Mouse (Mus musculus) kidney, embryonic 14.5 days (tissue): ENCODE measurements around the gene Sh3bp4. TPM values are rescaled to one million over a fixed set of nuclear protein-coding genes. Genes with fewer than 3 reads are reported as not detected.

Experiments
- ATAC-seq: fragments of 200-750 bp; cut with Nextera tagmentation; 2 replicates; pipeline ENCODE4 v1.8.0; 2017; ENCODE audit warnings: moderate number of reproducible peaks, mild to moderate bottlenecking, moderate TSS enrichment, moderate library complexity; ENCODE audit not compliant: low FRiP score, low TSS enrichment
- H3K27ac ChIP-seq: fragments of 300-500 bp; sonication (generic); 2 replicates; pipeline ENCODE4 v1.5.1; 2014; ENCODE audit warnings: low read depth, mild to moderate bottlenecking, low read length, moderate library complexity, mixed read lengths
- H3K27me3 ChIP-seq: fragments of 300-500 bp; sonication (generic); 2 replicates; pipeline ENCODE4 v1.6.1; 2014; ENCODE audit warnings: mild to moderate bottlenecking, low read length; ENCODE audit not compliant: control insufficient read depth, insufficient read depth
- H3K36me3 ChIP-seq: fragments of 300-500 bp; sonication (generic); 2 replicates; pipeline ENCODE4 v1.6.1; 2014; ENCODE audit warnings: low read length, mixed read lengths; ENCODE audit not compliant: control insufficient read depth, insufficient read depth
- H3K4me1 ChIP-seq: fragments of 300-500 bp; sonication (generic); 2 replicates; pipeline ENCODE4 v1.6.1; 2014; ENCODE audit warnings: low read length, mixed read lengths; ENCODE audit not compliant: control insufficient read depth, insufficient read depth
- H3K4me2 ChIP-seq: fragments of 300-500 bp; sonication (generic); replicated peaks from 2 replicates; pipeline ENCODE4 v1.6.1; 2014; ENCODE audit warnings: low read depth, mild to moderate bottlenecking, low read length
- H3K4me3 ChIP-seq: fragments of 300-500 bp; sonication (generic); 2 replicates; pipeline ENCODE4 v1.5.1; 2014; ENCODE audit warnings: mild to moderate bottlenecking, low read length
- H3K9ac ChIP-seq: fragments of 300-500 bp; sonication (generic); 2 replicates; pipeline ENCODE4 v1.6.1; 2014; ENCODE audit warnings: low read depth, mild to moderate bottlenecking, low read length, moderate library complexity
- H3K9me3 ChIP-seq: fragments of 300-500 bp; sonication (generic); 2 replicates; pipeline ENCODE4 v1.6.1; 2016; ENCODE audit warnings: low read length; ENCODE audit not compliant: control insufficient read depth
- WGBS: fragments of 180-500 bp; shearing (Covaris S2); extraction: QIAGEN DNeasy Blood & Tissue Kit; methylation state at CpG from one replicate; pipeline ENCODE4 v1.1.7; 2014; 5-methylcytosine and 5-hydroxymethylcytosine counted together
- polyA plus RNA-seq: library from polyadenylated mRNA; unstranded; fragments of >200 nt; fragmentation: Nextera tagmentation; extraction: Ambion mirVana; gene quantifications from 2 replicates; pipeline ENCODE4 v1.2.1, GENCODE M21; 2014

The Sh3bp4 gene
- polyA plus RNA-seq, 1 experiment from 2014 or later = 26.1 TPM

DNA sequence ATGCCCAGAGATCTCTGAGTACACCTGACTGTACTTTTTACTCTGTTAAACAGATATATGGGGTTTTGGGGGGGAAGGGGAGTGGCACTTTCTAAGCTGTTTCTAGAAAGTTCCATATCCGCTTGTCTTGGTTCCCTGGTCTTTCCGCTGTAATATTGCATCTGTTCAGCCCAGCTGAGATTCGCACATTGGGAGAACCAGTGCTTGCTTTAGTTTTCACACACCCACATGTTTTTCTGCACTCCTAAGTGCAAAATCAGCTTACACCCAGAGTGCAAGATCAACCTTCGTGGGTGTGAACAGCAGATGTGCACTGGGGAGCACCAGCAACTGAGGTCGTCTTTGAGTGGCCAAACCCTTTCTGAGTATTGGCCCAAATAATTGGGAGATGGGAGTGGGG, 94.1 kb downstream of the Sh3bp4 start:
- WGBS = 68% methylated on average over 5 of the region's 5 CpGs
- Histone ChIP-seq H3K4me1 (peaks cover 9% of the 10 kb centered on the region; the same call in 1 of the 2 replicates), H3K4me2 (no peak overlapping the region), H3K27ac (no peak overlapping the region), H3K27me3 (no peaks in the 10 kb centered on the region), H3K9ac (no peak overlapping the region), H3K36me3 (no peaks in the 10 kb centered on the region), H3K9me3 (no peaks in the 10 kb centered on the region), H3K4me3 (no peak overlapping the region)
- ATAC-seq = no peak

DNA sequence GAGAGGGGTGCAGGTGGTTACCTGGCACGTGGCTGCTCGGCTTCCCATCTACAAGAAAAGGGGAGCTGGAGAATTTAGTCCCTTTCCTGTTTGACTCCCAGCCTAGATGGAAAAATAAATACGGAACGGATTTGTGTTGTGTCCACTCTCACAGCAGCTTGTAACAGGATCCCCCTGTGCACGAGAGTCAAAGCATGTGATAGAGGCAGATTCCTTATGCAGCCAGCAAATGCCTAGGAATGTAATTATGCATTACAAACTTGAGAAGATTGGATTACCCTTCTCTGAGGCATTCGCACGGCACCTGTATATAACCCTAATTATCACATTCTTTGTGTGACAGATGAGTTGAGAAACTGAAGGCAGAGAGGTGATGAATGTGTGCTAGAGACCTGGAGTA, 94.5 kb downstream of the Sh3bp4 start:
- WGBS = 15% methylated on average over 7 of the region's 7 CpGs
- H3K4me2 ChIP-seq = no peak overlapping the region
- no peaks in the 10 kb centered on the region for H3K36me3 ChIP-seq
- H3K27ac ChIP-seq = no peak overlapping the region
- H3K4me3 ChIP-seq = no peak overlapping the region
- no peak overlapping the region for H3K9ac ChIP-seq
- H3K4me1 ChIP-seq = peaks cover 9% of the 10 kb centered on the region; the same call in 1 of the 2 replicates
- ATAC-seq = no peak
- no peaks in the 10 kb centered on the region for H3K27me3 ChIP-seq
- no peaks in the 10 kb centered on the region for H3K9me3 ChIP-seq

DNA sequence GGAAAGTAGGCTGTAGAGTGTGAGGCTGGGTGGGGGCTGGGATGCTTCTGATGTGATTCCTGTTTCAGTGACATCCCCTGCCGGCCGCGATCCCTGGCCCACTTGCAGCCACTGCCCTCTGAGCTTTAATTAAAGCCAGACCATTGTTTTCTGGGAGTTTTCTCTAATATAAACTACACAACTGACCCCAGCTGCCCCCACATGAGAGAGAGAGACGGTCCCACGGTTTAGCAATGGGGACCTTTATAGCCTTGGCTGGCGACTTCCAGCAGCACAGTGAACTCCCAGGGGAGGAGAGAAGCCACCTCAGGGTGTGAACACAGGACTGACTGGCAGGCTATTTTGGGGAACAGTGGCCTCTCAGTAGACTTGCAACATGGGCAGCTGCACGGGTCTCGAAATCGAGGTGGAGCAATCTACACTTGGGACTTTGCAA, 96.6 kb downstream of the Sh3bp4 start:
- Histone ChIP-seq H3K9ac (no peak overlapping the region), H3K27ac (no peak overlapping the region), H3K4me3 (no peak overlapping the region), H3K4me1 (peaks cover 9% of the 10 kb centered on the region; the same call in 1 of the 2 replicates), H3K9me3 (no peaks in the 10 kb centered on the region), H3K4me2 (no peak overlapping the region), H3K27me3 (no peaks in the 10 kb centered on the region), H3K36me3 (no peaks in the 10 kb centered on the region)
- ATAC-seq = no peak
- WGBS = 22% methylated on average over 9 of the region's 9 CpGs

DNA sequence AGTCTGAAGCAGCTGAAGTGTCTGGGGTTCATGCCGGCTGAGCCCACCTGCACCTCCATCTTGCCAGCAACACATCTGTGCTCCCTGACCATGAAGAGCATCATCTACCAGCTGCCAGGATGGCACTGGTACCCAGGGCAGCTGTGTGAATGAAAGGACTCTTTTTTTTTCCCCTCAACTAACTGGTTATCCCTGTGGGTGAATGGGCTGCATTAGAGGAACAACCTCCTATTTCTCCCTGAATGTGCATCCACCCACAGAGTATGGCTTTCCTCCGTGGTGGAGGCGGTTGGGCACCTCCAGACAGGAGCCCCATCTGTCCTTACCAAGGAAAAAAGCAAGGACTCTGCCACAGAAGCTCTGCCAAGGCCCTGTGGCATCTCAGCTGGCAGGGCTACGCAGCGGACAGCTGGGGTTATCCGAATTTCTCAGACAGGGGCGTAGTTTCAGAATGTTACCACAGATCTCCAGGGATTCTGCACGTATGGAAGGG, 101.1 kb downstream of the Sh3bp4 start:
- H3K9ac ChIP-seq = no peak overlapping the region
- 71% methylated on average over 8 of the region's 8 CpGs for WGBS
- no peak overlapping the region for H3K27ac ChIP-seq
- no peak for ATAC-seq
- H3K4me1 ChIP-seq = 0 out of 2 replicates have a peak, but pooled peaks cover 6% of the 10 kb centered on the region
- no peak overlapping the region for H3K4me3 ChIP-seq
- H3K36me3 ChIP-seq = no peaks in the 10 kb centered on the region
- H3K27me3 ChIP-seq = no peaks in the 10 kb centered on the region
- H3K9me3 ChIP-seq = peaks cover under 1% of the 10 kb centered on the region
- no peak overlapping the region for H3K4me2 ChIP-seq

DNA sequence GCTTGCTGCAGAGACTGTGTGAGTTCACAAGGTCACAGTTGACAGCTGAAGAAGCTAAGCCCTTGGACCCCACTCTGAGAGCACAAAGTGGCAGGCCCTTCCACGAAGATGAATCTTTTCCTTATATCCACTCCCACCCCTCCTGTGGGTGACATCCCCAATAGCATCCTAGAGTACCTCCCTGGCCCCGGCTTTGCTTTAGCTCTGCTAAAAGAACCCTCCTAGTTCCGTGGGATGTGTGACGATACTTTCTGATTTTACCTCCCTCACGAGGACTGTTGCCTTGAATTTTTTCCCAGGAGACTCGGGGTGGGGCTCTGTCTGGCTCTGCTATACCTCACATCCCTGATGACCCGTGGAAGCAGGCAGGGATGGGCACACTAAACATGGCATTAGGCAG, 104.4 kb downstream of the Sh3bp4 start:
- Histone ChIP-seq H3K36me3 (no peaks in the 10 kb centered on the region), H3K9me3 (peaks cover 6% of the 10 kb centered on the region), H3K27ac (no peak overlapping the region), H3K4me2 (no peak overlapping the region), H3K4me1 (no peaks in the 10 kb centered on the region), H3K4me3 (no peak overlapping the region), H3K27me3 (no peaks in the 10 kb centered on the region), H3K9ac (no peak overlapping the region)
- ATAC-seq = no peak
- 42% methylated on average over 7 of the region's 7 CpGs for WGBS

DNA sequence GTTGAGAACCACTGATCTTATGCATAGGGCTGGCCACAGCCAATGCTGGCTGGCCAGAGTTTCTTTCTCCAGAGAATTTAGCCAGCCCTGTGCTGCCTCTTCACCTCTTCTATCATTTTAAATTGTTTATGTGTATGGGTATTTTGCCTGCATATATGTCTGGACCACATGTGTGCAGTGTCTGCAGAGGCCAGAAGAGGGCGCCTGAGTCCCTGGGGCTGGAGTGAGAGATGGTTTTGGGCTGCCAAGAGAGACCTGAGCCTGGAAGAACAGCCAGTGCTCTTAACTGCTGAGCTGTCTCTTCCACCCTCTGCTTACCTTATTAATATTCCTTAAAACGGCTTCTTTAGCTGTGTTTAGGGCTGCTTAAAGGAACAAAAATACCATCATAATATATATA, 105.1 kb downstream of the Sh3bp4 start:
- no peak overlapping the region for H3K27ac ChIP-seq
- H3K27me3 ChIP-seq = no peaks in the 10 kb centered on the region
- peaks cover 6% of the 10 kb centered on the region for H3K9me3 ChIP-seq
- H3K36me3 ChIP-seq = no peaks in the 10 kb centered on the region
- H3K9ac ChIP-seq = no peak overlapping the region
- no peak overlapping the region for H3K4me2 ChIP-seq
- no peak overlapping the region for H3K4me3 ChIP-seq
- 72% methylated on average over 2 of the region's 2 CpGs for WGBS
- no peak for ATAC-seq
- no peaks in the 10 kb centered on the region for H3K4me1 ChIP-seq

DNA sequence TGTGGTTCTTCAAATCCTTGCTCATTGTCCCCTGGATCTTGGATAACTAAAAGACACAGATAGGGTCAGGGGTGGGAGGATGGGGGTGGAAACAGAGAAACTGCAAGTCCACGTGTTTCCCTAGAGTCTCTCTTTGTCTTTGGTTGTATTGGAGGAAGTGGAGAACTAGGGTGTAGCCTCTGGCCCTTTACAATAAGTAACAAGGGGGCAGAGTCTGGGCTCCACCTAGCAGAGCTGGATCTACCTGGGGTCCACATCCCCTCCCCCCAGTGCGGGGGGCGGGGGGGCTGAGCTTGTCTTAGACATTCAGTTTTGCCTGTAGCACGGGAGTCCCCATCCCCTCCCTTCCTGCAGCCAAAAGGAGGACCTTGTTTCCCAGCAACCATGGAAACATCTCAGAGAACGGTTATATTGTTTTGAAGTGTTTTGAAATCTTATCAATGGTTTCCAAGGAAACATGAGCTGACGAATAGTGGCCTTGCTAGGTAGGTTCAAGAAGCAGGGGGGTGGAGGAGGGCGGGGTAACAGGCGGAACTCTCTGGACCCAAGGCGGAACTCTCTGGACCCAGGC, 113.1 kb downstream of the Sh3bp4 start:
- WGBS = 38% methylated on average over 9 of the region's 9 CpGs

DNA sequence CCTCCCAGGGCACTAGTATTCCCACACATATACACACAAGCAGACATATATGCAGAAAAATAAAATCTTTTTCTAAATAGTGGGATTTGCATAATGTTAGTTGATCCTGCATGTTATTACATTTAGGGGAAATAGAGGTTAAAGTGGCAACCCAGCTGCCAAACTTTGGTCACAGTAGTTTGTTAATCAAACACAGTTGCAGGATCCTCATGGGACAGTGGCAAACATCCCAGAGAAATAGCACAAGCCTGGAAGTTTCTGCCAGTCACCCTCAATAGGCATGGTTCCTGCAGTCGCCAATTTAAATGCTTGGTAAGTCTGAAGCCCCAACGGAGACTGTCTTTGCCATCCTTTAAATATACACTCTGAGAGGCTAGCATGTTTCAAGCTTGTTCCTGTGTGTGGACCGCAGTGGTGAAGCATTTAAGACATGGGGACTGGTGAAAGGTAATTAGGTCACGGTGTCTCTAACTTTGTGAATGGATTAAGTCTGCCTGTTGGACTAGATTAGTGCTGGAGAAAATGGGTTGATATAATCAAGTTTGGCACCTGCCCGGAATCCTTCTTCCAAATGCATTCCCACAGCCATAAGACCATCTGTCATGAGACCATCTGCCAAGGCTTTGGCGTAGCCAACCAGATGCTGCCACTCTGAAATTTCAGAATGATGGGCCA, 114.0 kb downstream of the Sh3bp4 start:
- no peak for ATAC-seq
- Histone ChIP-seq H3K36me3 (no peaks in the 10 kb centered on the region), H3K27me3 (no peaks in the 10 kb centered on the region), H3K4me3 (no peak overlapping the region), H3K4me2 (no peak overlapping the region), H3K9me3 (no peaks in the 10 kb centered on the region; the same call in 1 of the 2 replicates), H3K27ac (no peak overlapping the region), H3K4me1 (peaks cover 7% of the 10 kb centered on the region; the same call in 1 of the 2 replicates), H3K9ac (no peak overlapping the region)
- 89% methylated on average over 6 of the region's 6 CpGs for WGBS

More for the DNA sequence above, 113.1 kb downstream of the Sh3bp4 start:
- Histone ChIP-seq H3K36me3 (no peaks in the 10 kb centered on the region), H3K4me3 (no peak overlapping the region), H3K9ac (no peak overlapping the region), H3K4me2 (no peak overlapping the region), H3K27ac (no peak overlapping the region), H3K4me1 (0 out of 2 replicates have a peak, but pooled peaks cover 7% of the 10 kb centered on the region), H3K9me3 (no peaks in the 10 kb centered on the region; the same call in 1 of the 2 replicates), H3K27me3 (no peaks in the 10 kb centered on the region)
- ATAC-seq = 0 out of 2 replicates have a peak, but pooled peaks have one; percentile 29

DNA sequence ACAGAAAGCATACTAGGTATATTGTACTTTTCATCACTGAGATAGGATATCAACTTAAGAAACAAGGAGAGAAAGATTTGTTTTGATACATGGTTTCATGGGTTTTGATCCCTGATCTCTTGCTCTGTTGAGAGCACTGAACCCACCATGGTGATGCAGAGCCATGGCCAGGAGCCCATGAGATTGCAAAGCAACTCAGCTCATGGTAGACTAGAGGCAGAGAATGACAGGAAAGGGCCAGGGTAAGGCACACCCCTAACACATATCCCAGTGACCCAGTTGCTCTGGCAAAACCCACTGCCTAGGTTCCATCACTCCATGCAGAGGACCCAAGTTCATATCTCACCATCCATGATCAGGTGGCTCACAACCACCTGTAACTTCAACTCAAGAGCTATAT, 114.6 kb downstream of the Sh3bp4 start:
- H3K4me3 ChIP-seq = no peak overlapping the region
- H3K9me3 ChIP-seq = no peaks in the 10 kb centered on the region; the same call in 1 of the 2 replicates
- H3K27ac ChIP-seq = no peak overlapping the region
- no peak for ATAC-seq
- no peaks in the 10 kb centered on the region for H3K36me3 ChIP-seq
- H3K4me2 ChIP-seq = no peak overlapping the region
- no peaks in the 10 kb centered on the region for H3K27me3 ChIP-seq
- no peak overlapping the region for H3K9ac ChIP-seq
- H3K4me1 ChIP-seq = peaks cover 13% of the 10 kb centered on the region; the same call in 1 of the 2 replicates
